Comparison of ENCODE assay signal across 9 mouse cellular contexts in the genomic region with DNA sequence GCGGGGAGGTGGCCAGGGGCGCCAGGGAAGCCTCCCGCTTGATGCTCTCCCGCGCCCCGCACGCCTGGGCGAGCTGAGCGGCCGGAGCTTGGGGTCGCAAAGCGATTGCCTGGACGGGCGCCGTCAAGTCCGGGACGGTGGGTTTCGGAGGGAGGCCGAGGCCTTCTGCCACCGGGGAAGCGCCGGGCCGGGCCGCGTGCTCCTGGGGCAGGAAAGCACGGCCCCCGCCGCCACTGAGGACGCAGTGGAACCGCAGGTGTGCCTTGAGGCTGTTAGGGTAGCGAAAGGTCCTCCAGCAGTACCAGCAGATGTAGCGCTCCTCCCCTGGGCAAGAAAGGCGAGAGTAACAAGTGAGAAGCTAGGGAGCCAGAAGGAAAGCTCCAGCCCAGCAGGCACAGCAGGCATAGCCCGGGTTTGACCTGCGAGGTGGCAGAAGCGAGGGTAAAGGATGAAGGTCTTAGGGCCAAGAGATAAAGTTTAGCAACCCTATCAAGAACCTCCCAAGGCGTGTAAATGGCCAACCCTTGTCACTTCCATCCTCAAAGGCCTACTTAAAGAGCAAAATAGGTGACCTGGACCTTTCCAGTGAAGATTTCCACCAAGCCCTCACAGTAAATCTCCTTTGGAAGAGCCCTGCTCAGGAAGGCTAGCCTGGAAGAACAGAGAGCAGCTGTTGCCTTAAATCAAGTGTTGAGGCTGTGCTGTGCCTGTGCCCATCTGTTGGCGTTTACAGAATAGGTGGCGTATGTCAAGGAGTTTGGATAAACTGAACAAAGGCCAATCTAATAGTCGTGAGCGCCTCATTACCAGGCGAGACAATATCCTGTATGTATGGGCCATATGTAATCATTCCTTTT. TPM values are rescaled to one million over a fixed set of nuclear protein-coding genes. Genes with fewer than 3 reads are reported as not detected.
A peak's percentile ranks its signal among the peaks of the same experiment; 100 is the strongest.
DNase-seq lines count a peak whose midpoint lies in the region; ATAC-seq lines count a peak whose summit lies in the region.
"Had no signal": no experiment of that assay in that cellular context is flagged by ENCODE, and none has a peak within 500 bp of the region (broad histone marks: within the 10 kb centered on the region; RNA-seq: fewer than 3 reads in every experiment).

No protein-coding gene starts in this region.

- WGBS in heart, embryonic 15.5 days = 4% methylated on average over 41 of the region's 42 CpGs
- 2% methylated on average over 42 of the region's 42 CpGs for WGBS in embryonic facial prominence, embryonic 12.5 days
- WGBS in intestine, embryonic 16.5 days = 3% methylated on average over 42 of the region's 42 CpGs
- WGBS in neural tube, embryonic 11.5 days = 2% methylated on average over 42 of the region's 42 CpGs

- peaks cover 19% of the 10 kb centered on the region for H3K4me1 ChIP-seq in heart, embryonic 15.5 days (replicated peaks)
- H3K4me1 ChIP-seq in embryonic facial prominence, embryonic 12.5 days = peaks cover 14% of the 10 kb centered on the region
- peaks cover 17% of the 10 kb centered on the region for H3K4me1 ChIP-seq in intestine, embryonic 16.5 days (ENCODE audit: control insufficient read depth, insufficient read depth, low read length)
- H3K4me1 ChIP-seq in neural tube, embryonic 11.5 days (ENCODE audit: control insufficient read depth, insufficient read depth, low read length) = peaks cover 10% of the 10 kb centered on the region

- ATAC-seq in heart, embryonic 15.5 days (replicated peaks; ENCODE audit: insufficient number of reproducible peaks, insufficient read depth, low FRiP score, low read depth) = no peak
- ATAC-seq in embryonic facial prominence, embryonic 12.5 days (ENCODE audit: insufficient number of reproducible peaks, insufficient read depth, low FRiP score, low TSS enrichment) = no peak
- ATAC-seq in intestine, embryonic 16.5 days = peak; percentile 43
- ATAC-seq in neural tube, embryonic 11.5 days (ENCODE audit: insufficient read depth, low FRiP score, low TSS enrichment) = peak; percentile 57

- H3K36me3 ChIP-seq in heart, embryonic 15.5 days = no peaks in the 10 kb centered on the region
- no peaks in the 10 kb centered on the region for H3K36me3 ChIP-seq in embryonic facial prominence, embryonic 12.5 days
- no peaks in the 10 kb centered on the region for H3K36me3 ChIP-seq in intestine, embryonic 16.5 days (ENCODE audit: control insufficient read depth, insufficient read depth, low read length)
- no peaks in the 10 kb centered on the region for H3K36me3 ChIP-seq in neural tube, embryonic 11.5 days (ENCODE audit: control insufficient read depth, insufficient read depth, low read length)

- peak overlapping the region; percentile 69 for H3K4me2 ChIP-seq in heart, embryonic 15.5 days
- H3K4me2 ChIP-seq in embryonic facial prominence, embryonic 12.5 days (replicated peaks) = peak overlapping the region; percentile 54
- H3K4me2 ChIP-seq in intestine, embryonic 16.5 days (ENCODE audit: low read depth, low read length) = peak overlapping the region; percentile 81
- peak overlapping the region; percentile 63 for H3K4me2 ChIP-seq in neural tube, embryonic 11.5 days (ENCODE audit: low read depth)

- H3K4me3 ChIP-seq in heart, embryonic 15.5 days = peak overlapping the region; percentile 45
- H3K4me3 ChIP-seq in embryonic facial prominence, embryonic 12.5 days = peak overlapping the region; percentile 38
- H3K4me3 ChIP-seq in intestine, embryonic 16.5 days (ENCODE audit: low read length) = peak overlapping the region; percentile 49
- peak overlapping the region; percentile 39 for H3K4me3 ChIP-seq in neural tube, embryonic 11.5 days (ENCODE audit: low read depth, low read length)

- no peak overlapping the region for H3K9ac ChIP-seq in heart, embryonic 15.5 days
- no peak overlapping the region for H3K9ac ChIP-seq in embryonic facial prominence, embryonic 12.5 days
- no peak overlapping the region for H3K9ac ChIP-seq in intestine, embryonic 16.5 days (ENCODE audit: low read depth, low read length)
- peak overlapping the region; percentile 63 for H3K9ac ChIP-seq in neural tube, embryonic 11.5 days (ENCODE audit: low read length)

- peaks cover 99% of the 10 kb centered on the region for H3K27me3 ChIP-seq in heart, embryonic 15.5 days
- peaks cover 92% of the 10 kb centered on the region for H3K27me3 ChIP-seq in embryonic facial prominence, embryonic 12.5 days
- peaks cover 73% of the 10 kb centered on the region for H3K27me3 ChIP-seq in intestine, embryonic 16.5 days (replicated peaks; ENCODE audit: control insufficient read depth, insufficient read depth, low read length)
- peaks cover 90% of the 10 kb centered on the region for H3K27me3 ChIP-seq in neural tube, embryonic 11.5 days (ENCODE audit: control insufficient read depth, insufficient read depth, low read length)

- no peak for DNase-seq in heart, adult 8-10 months (ENCODE audit: low spot score)
- peak; percentile 62 for DNase-seq in neural tube, embryonic 11.5 days (ENCODE audit: low spot score)
- DNase-seq in gastrocnemius, postnatal 25 days = no peak
- no peak for DNase-seq in left cerebral cortex, adult 8-10 months (ENCODE audit: low spot score in 2 of 2)
- no peak for DNase-seq in adrenal gland, adult 18-20 months (ENCODE audit: low spot score in 2 of 2)

- no peak overlapping the region for H3K27ac ChIP-seq in heart, embryonic 15.5 days
- no peak overlapping the region for H3K27ac ChIP-seq in embryonic facial prominence, embryonic 12.5 days
- H3K27ac ChIP-seq in intestine, embryonic 16.5 days (ENCODE audit: low read length) = no peak overlapping the region
- H3K27ac ChIP-seq in neural tube, embryonic 11.5 days (ENCODE audit: low read depth, low read length) = peak overlapping the region; percentile 47

- H3K9me3 ChIP-seq in heart, embryonic 15.5 days (replicated peaks) = no peaks in the 10 kb centered on the region
- H3K9me3 ChIP-seq in embryonic facial prominence, embryonic 12.5 days = no peaks in the 10 kb centered on the region
- no peaks in the 10 kb centered on the region for H3K9me3 ChIP-seq in intestine, embryonic 16.5 days (ENCODE audit: control insufficient read depth, low read length)
- H3K9me3 ChIP-seq in neural tube, embryonic 11.5 days (ENCODE audit: control insufficient read depth, low read length) = no peaks in the 10 kb centered on the region

RNA-seq across cellular contexts. Expression of gene Prdm13, which starts 5.9 kb away (rescaled TPM):
- not detected in 2 replicates for polyA plus RNA-seq in heart, embryonic 15.5 days (2015; fragmentation: Nextera tagmentation; extraction: Ambion mirVana)
- not detected for total RNA-seq in heart, adult 8-10 months (2022)
- polyA plus RNA-seq in embryonic facial prominence, embryonic 12.5 days (2016; fragmentation: Nextera tagmentation; extraction: Ambion mirVana) = 0.15 and 0.18 TPM in 2 replicates
- polyA plus RNA-seq in intestine, embryonic 16.5 days (2015; fragmentation: Nextera tagmentation; extraction: Ambion mirVana) = not detected in 2 replicates
- 6.8 and 8.8 TPM in 2 replicates for polyA plus RNA-seq in neural tube, embryonic 11.5 days (2014; fragmentation: Nextera tagmentation; extraction: Ambion mirVana)
- total RNA-seq in gastrocnemius, postnatal 25 days (2021) = not detected
- under 1 TPM in 1 of 4 experiments, not detected in 3; 0.15 TPM for total RNA-seq in left cerebral cortex, adult 8-10 months (2022)
- total RNA-seq in adrenal gland, adult 18-20 months (2021) = not detected
- total RNA-seq: megakaryocyte progenitor cell, adult 5-6 weeks had no signal

RNA-seq across cellular contexts. Expression of gene Ccnc, which starts 47.6 kb away (rescaled TPM):
- polyA plus RNA-seq in heart, embryonic 15.5 days (2015; fragmentation: Nextera tagmentation; extraction: Ambion mirVana) = 25.7 and 27.1 TPM in 2 replicates
- total RNA-seq in heart, adult 8-10 months (2022) = 10 to 100 TPM; 10.3 to 13.9 (median 11.5) TPM
- 43.4 and 48.6 TPM in 2 replicates for polyA plus RNA-seq in embryonic facial prominence, embryonic 12.5 days (2016; fragmentation: Nextera tagmentation; extraction: Ambion mirVana)
- 29.1 and 30.8 TPM in 2 replicates for polyA plus RNA-seq in intestine, embryonic 16.5 days (2015; fragmentation: Nextera tagmentation; extraction: Ambion mirVana)
- 68.5 and 79.5 TPM in 2 replicates for polyA plus RNA-seq in neural tube, embryonic 11.5 days (2014; fragmentation: Nextera tagmentation; extraction: Ambion mirVana)
- total RNA-seq in gastrocnemius, postnatal 25 days (2021) = 10 to 100 TPM in 1 of 2 experiments, 1 to 10 TPM in 1; 9.8 to 11.2 TPM
- 10 to 100 TPM; 31.8 to 37.5 (median 32.8) TPM for total RNA-seq in left cerebral cortex, adult 8-10 months (2022)
- 10 to 100 TPM; 21.2 to 23.7 TPM for total RNA-seq in adrenal gland, adult 18-20 months (2021)

Comparison
In these comparisons a context has a peak if more than half of its experiments do, and no peak if none do; other contexts are left out.
1. ATAC-seq: peak in intestine, embryonic 16.5 days (single experiment) and neural tube, embryonic 11.5 days (single experiment); none in heart, embryonic 15.5 days (single experiment) and embryonic facial prominence, embryonic 12.5 days (single experiment).
2. Peak in every context shown above with its lines, with median percentiles within 50 percentile points of each other: H3K4me2 ChIP-seq and H3K4me3 ChIP-seq.